Mouse (Mus musculus) liver, embryonic 14.5 days (tissue): ENCODE measurements around the gene Prepl.

Source experiments
- CTCF ChIP-seq: IDR thresholded peaks from 2 replicates; pipeline ENCODE4 v1.5.1; 2016; ENCODE audit warnings: antibody characterized with exemption, low read depth, control low read depth
- EP300 ChIP-seq: IDR thresholded peaks from 2 replicates; pipeline ENCODE4 v1.6.1; 2016; ENCODE audit warnings: antibody characterized with exemption, low read depth

DNA sequence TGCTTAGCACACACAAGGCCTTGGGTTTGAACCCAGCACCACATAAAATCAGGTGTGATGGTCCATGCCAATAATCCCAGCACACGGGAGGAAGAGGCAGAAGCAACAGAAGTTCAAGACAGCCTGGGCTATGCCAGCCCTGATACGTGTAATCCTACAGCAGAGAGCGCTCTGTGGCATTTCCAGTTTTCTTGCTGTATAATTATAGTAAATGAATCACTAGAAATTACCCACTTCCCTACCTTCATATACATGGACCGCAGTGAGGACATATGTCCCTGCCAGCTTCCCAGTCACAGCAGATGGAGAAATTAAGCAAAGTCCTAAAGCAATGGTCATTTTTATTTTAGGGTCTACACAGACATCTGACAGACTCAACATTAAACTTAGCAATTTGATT lies 16.0 kb downstream of the Prepl start:
- TF ChIP-seq CTCF (no peak), EP300 (no peak)
